Mouse (Mus musculus) cortical plate, adult 2 months (tissue): ENCODE results near the gene Gpd1l.

Experiments
- CTCF ChIP-seq: fragments of 200-500 bp; IDR thresholded peaks from 2 replicates; pipeline ENCODE4 v1.5.1; 2011; ENCODE audit warnings: mild to moderate bottlenecking, control low read depth, low read length; ENCODE audit not compliant: insufficient read depth; ENCODE audit errors: extremely low read depth
- POLR2A ChIP-seq: fragments of 200-500 bp; IDR thresholded peaks from 2 replicates; pipeline ENCODE4 v1.6.1; 2011; ENCODE audit warnings: mild to moderate bottlenecking, low read length, control low read depth; ENCODE audit not compliant: insufficient read depth; ENCODE audit errors: extremely low read depth

DNA sequence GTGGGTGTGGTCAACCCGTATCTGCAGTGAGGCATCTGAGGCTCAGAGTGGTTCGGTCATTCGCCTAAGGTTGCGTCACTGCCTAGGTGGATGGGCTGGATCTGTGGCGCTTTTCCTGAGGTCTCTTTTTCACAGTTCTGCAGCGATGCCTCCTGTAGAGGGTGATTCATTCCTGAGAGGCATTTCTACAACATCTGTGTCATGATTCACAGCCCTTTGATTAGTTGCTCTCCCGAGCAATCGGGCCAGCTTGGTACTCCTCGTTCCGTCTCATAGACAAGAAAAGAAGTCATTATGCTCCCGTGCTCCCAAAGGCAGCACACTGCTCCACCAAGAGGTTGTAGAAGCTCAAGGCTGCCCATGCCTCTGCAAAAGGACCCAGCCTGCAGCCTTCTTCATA is 78.5 kb downstream of the Gpd1l start:
- TF ChIP-seq POLR2A (no peak), CTCF (0 out of 2 replicates have a peak, but pooled peaks have one; percentile 8)
